Mouse (Mus musculus): ENCODE results near the gene Col4a5. TPM values are rescaled to one million over a fixed set of nuclear protein-coding genes. Genes with fewer than 3 reads are reported as not detected.

Gene Col4a5
- polyA plus RNA-seq, 1 experiment from 2014 or later = 14.1 TPM

GRCm38 (mm10) chrX:141721725-141722124 lies 246.5 kb downstream of the Col4a5 start:
- Histone ChIP-seq H3K36me3 (no peaks in the 10 kb centered on the region), H3K27ac (no peak overlapping the region), H3K4me3 (peak overlapping the region; percentile 34), H3K9ac (no peak overlapping the region), H3K27me3 (peaks cover 68% of the 10 kb centered on the region), H3K4me2 (replicated peaks) (peak overlapping the region; percentile 58), H3K4me1 (no peaks in the 10 kb centered on the region), H3K9me3 (no peaks in the 10 kb centered on the region)
- no peak for ATAC-seq (ENCODE audit: insufficient number of reproducible peaks, insufficient read depth, low FRiP score, low TSS enrichment)
- WGBS = 18% methylated on average over 32 of the region's 33 CpGs

GRCm38 (mm10) chrX:141723936-141724335 lies 248.8 kb downstream of the Col4a5 start:
- Histone ChIP-seq H3K4me2 (replicated peaks) (peak overlapping the region; percentile 50), H3K9ac (no peak overlapping the region), H3K4me3 (peak overlapping the region; percentile 40), H3K27ac (no peak overlapping the region), H3K9me3 (no peaks in the 10 kb centered on the region), H3K4me1 (no peaks in the 10 kb centered on the region), H3K27me3 (peaks cover 74% of the 10 kb centered on the region), H3K36me3 (no peaks in the 10 kb centered on the region)
- 23% methylated on average over 16 of the region's 16 CpGs for WGBS
- ATAC-seq (ENCODE audit: insufficient number of reproducible peaks, insufficient read depth, low FRiP score, low TSS enrichment) = 0 out of 2 replicates have a peak, but pooled peaks have one; percentile 17

GRCm38 (mm10) chrX:141724391-141724891 lies 249.3 kb downstream of the Col4a5 start:
- H3K9me3 ChIP-seq = no peaks in the 10 kb centered on the region
- H3K4me2 ChIP-seq (replicated peaks) = peak overlapping the region; percentile 50
- H3K27me3 ChIP-seq = peaks cover 74% of the 10 kb centered on the region
- H3K4me1 ChIP-seq = no peaks in the 10 kb centered on the region
- WGBS = 22% methylated on average over 52 of the region's 52 CpGs
- peak overlapping the region; percentile 40 for H3K4me3 ChIP-seq
- no peak overlapping the region for H3K27ac ChIP-seq
- H3K9ac ChIP-seq = no peak overlapping the region
- no peak for ATAC-seq (ENCODE audit: insufficient number of reproducible peaks, insufficient read depth, low FRiP score, low TSS enrichment)
- H3K36me3 ChIP-seq = no peaks in the 10 kb centered on the region

DNA sequence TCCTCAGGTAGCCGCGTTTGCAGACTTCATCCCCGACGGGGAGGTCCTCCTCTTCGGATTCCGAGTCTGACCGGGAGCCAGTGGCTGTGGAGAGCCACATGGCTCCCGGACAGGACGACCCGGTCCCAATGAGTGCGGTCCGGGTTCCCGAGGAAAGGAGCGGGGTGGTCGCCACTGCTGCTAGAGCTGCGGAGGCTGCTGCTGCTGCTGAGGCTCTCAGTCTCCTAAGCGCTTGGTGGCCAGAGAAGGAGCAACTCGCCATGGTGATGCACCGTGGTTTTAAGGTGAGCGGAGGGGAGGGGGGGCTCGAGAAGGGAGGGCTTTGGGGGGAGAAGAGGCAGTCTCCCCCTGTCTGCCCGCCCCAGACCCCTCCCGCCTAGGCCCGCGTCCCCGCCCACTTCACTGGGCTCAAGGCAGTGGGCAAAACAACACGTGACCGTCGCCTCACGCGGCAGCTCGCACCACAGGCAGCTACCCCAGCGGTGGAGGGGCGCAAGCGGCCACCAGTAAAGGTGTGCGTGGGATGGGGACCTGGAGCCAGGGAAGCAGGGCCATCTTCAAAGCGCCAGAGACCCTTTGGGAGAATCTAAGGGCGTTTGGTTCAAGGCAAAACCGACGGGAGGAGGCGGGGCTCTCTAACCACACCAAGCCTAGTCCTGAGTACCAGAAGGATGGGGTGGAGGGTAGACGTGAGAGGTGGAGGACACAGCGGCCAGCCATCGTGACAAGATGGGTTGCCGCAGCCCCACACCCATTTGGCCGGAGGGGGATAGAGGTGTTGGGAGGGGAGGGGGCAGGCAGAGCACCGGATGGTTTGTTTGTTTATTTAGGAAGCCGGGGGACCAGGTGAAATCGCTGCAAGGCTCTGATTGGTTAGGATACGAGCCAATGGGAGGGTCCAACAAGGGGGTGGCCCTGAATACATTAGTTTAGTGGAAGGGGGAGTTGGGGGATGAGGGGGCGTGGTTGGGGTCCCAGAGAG lies 250.0 kb downstream of the Col4a5 start, which contains the start of gene Irs4:
Gene Irs4 (minus strand): TSS at position 327 of the 982 bp plus-strand sequence.
- Histone ChIP-seq H3K27me3 (peaks cover 68% of the 10 kb centered on the region), H3K9me3 (no peaks in the 10 kb centered on the region), H3K9ac (no peak within 1 kb of the TSS), H3K36me3 (no peaks in the 10 kb centered on the region), H3K4me1 (no peaks in the 10 kb centered on the region), H3K4me2 (replicated peaks) (peak within 1 kb of the TSS; percentile 50), H3K4me3 (peak within 1 kb of the TSS; percentile 40), H3K27ac (no peak within 1 kb of the TSS)
- WGBS = 22% methylated on average over 42 of the region's 51 CpGs
- ATAC-seq (ENCODE audit: insufficient number of reproducible peaks, insufficient read depth, low FRiP score, low TSS enrichment) = peak; percentile 78

DNA sequence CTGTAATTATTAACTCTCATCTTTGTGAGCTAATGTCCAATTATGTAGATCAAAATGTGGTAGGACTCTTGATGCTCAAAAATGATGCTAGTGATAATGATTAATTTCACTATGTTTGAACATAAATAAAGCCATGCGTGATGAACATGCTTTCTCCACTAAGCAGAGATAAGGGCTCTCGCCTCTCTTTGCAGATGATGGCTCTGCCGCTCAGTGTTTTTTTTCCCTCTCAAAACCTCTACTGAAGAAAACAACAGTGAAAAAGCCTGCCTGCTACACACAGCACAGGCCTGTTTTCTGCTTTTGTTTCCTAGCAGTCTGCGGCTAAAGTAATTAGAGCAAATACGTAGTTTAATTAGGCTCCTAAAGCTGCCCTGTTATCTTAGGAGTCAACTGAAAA lies 254.4 kb downstream of the Col4a5 start:
- H3K27me3 ChIP-seq = peaks cover 27% of the 10 kb centered on the region
- no peak overlapping the region for H3K9ac ChIP-seq
- H3K4me3 ChIP-seq = no peak overlapping the region
- no peaks in the 10 kb centered on the region for H3K9me3 ChIP-seq
- ATAC-seq (ENCODE audit: insufficient number of reproducible peaks, insufficient read depth, low FRiP score, low TSS enrichment) = no peak
- no peak overlapping the region for H3K27ac ChIP-seq
- WGBS = 51% methylated on average over 5 of the region's 5 CpGs
- H3K36me3 ChIP-seq = no peaks in the 10 kb centered on the region
- no peaks in the 10 kb centered on the region for H3K4me1 ChIP-seq
- H3K4me2 ChIP-seq (replicated peaks) = no peak overlapping the region

Other genes starting within 250 kb of the Col4a5 start
- 1.3 and 2.0 TPM in 2 replicates for gene Col4a6, start 1.3 kb upstream of the Col4a5 start, polyA plus RNA-seq (2016; fragmentation: Nextera tagmentation; extraction: Ambion mirVana)
- 1.4 and 1.6 TPM in 2 replicates for gene Irs4, start 249.9 kb downstream of the Col4a5 start, polyA plus RNA-seq (2016; fragmentation: Nextera tagmentation; extraction: Ambion mirVana)

Data from embryonic facial prominence, embryonic 12.5 days (tissue).